ENCODE assay signal across 7 mouse cellular contexts in the genomic region with DNA sequence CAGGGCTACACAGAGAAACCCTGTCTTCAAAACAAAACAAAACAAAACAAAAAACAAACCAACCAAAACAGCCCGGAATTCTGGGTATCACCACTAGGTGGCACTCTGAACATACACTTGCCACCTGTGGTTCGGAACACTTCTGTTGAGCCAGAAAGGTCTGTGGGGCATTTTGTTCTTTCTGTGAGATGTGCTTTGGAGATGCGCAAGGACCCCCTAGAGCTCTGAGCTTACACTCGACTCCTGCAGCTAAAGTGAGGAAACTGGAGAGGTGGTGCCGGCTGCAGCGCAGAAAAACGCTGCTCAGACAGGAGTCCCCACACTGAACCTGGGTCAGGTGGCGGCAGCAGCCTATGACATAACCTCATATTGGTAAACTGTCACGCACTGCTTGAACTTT. TPM values are rescaled to one million over a fixed set of nuclear protein-coding genes. Genes with fewer than 3 reads are reported as not detected.
A peak's percentile ranks its signal among the peaks of the same experiment; 100 is the strongest.
DNase-seq lines count a peak whose midpoint lies in the region; ATAC-seq lines count a peak whose summit lies in the region.

No protein-coding gene starts in this region.

- no peaks in the 10 kb centered on the region for H3K27me3 ChIP-seq in forebrain, embryonic 15.5 days
- H3K27me3 ChIP-seq in hindbrain, embryonic 15.5 days, result no peaks in the 10 kb centered on the region

- ATAC-seq in forebrain, embryonic 15.5 days (replicated peaks), result peak; percentile 61
- ATAC-seq in hindbrain, embryonic 15.5 days (ENCODE audit: low FRiP score, low read depth), result peak; percentile 58; the same call in 1 of the 2 replicates
- ATAC-seq in megakaryocyte progenitor cell, adult 5-6 weeks (replicated peaks; ENCODE audit: poor library complexity), result peak; percentile 63

- no peaks in the 10 kb centered on the region for H3K9me3 ChIP-seq in forebrain, embryonic 15.5 days
- no peaks in the 10 kb centered on the region for H3K9me3 ChIP-seq in hindbrain, embryonic 15.5 days

- H3K9ac ChIP-seq in forebrain, embryonic 15.5 days (replicated peaks), result no peak overlapping the region
- no peak overlapping the region for H3K9ac ChIP-seq in hindbrain, embryonic 15.5 days

- DNase-seq in NIH3T3 (ENCODE audit: low read depth), result peak; percentile 91
- DNase-seq in cerebellum, adult 18-20 months, result peak; percentile 60 to 75
- peak; percentile 41 to 65 for DNase-seq in layer of hippocampus, postnatal 36 days
- peak; percentile 67 to 79 for DNase-seq in right cerebral cortex, postnatal 10 days (ENCODE audit: low spot score in 2 of 2)

- H3K4me2 ChIP-seq in forebrain, embryonic 15.5 days (replicated peaks), result peak overlapping the region; percentile 23
- H3K4me2 ChIP-seq in hindbrain, embryonic 15.5 days, result peak overlapping the region; percentile 46

- H3K4me3 ChIP-seq in forebrain, embryonic 15.5 days, result no peak overlapping the region
- no peak overlapping the region for H3K4me3 ChIP-seq in hindbrain, embryonic 15.5 days

- 13% methylated on average over 9 of the region's 9 CpGs for WGBS in forebrain, embryonic 15.5 days
- 14% methylated on average over 9 of the region's 9 CpGs for WGBS in hindbrain, embryonic 15.5 days

- no peak overlapping the region for H3K27ac ChIP-seq in forebrain, embryonic 15.5 days (replicated peaks)
- H3K27ac ChIP-seq in hindbrain, embryonic 15.5 days (replicated peaks), result no peak overlapping the region

- peaks cover 4% of the 10 kb centered on the region for H3K4me1 ChIP-seq in forebrain, embryonic 15.5 days
- peaks cover 5% of the 10 kb centered on the region for H3K4me1 ChIP-seq in hindbrain, embryonic 15.5 days (replicated peaks)

- no peaks in the 10 kb centered on the region for H3K36me3 ChIP-seq in forebrain, embryonic 15.5 days
- no peaks in the 10 kb centered on the region for H3K36me3 ChIP-seq in hindbrain, embryonic 15.5 days

RNA-seq across cellular contexts. Expression of gene Eid3, which starts 43.0 kb away (rescaled TPM):
- 0.22 and 0.51 TPM in 2 replicates for polyA plus RNA-seq in forebrain, embryonic 15.5 days (2015; fragmentation: Nextera tagmentation; extraction: Ambion mirVana)
- 0.34 and 0.45 TPM in 2 replicates for polyA plus RNA-seq in hindbrain, embryonic 15.5 days (2015; fragmentation: Nextera tagmentation; extraction: Ambion mirVana)
- total RNA-seq in layer of hippocampus, postnatal 36 days (2021), result 1 to 10 TPM; 1.5 to 1.9 TPM
- 3.0 and 3.6 TPM in 2 replicates for total RNA-seq in megakaryocyte progenitor cell, adult 5-6 weeks (2015)
- 3.1 and 4.7 TPM in 2 replicates for total RNA-seq in megakaryocyte progenitor cell, adult 5-6 weeks (2017)
